ENCODE assay signal across 28 mouse cellular contexts in genomic region chr6:116906426-116907172, GRCm38 (mm10).
A peak's percentile ranks its signal among the peaks of the same experiment; 100 is the strongest.
DNase-seq lines count a peak whose midpoint lies in the region; ATAC-seq and TF ChIP-seq lines count a peak whose summit lies in the region.
"Had no signal": no experiment of that assay in that cellular context is flagged by ENCODE, and none has a peak within 500 bp of the region (broad histone marks: within the 10 kb centered on the region; RNA-seq: fewer than 3 reads in every experiment).

No protein-coding gene starts in this region.

- no peak overlapping the region for H3K4me3 ChIP-seq in lung, embryonic 14.5 days (ENCODE audit: low read depth, low read length)
- H3K4me3 ChIP-seq: embryonic facial prominence, embryonic 10.5 days; forebrain, embryonic 10.5 days; heart, embryonic 12.5 days; hindbrain, embryonic 10.5 days; intestine, embryonic 15.5 days; layer of hippocampus, adult 2 months; midbrain, embryonic 10.5 days; myocyte; neural tube, embryonic 13.5 days had no signal

- in situ Hi-C loops in Patski (cut with MboI; ENCODE audit: low pct_unique_long_range_greater_than_20kb): no loop called here

- H3K9me3 ChIP-seq in lung, embryonic 14.5 days (ENCODE audit: low read depth, low read length): no peaks in the 10 kb centered on the region
- H3K9me3 ChIP-seq: embryonic facial prominence, embryonic 10.5 days; forebrain, embryonic 10.5 days; heart, embryonic 12.5 days; hindbrain, embryonic 10.5 days; intestine, embryonic 15.5 days; midbrain, embryonic 10.5 days; neural tube, embryonic 13.5 days had no signal

- CTCF ChIA-PET in Patski (lab: Charles Lee): interaction anchor here (1.2 kb wide), 1 partner anchor 33 kb away, joined by 3 read pairs; no protein-coding TSS in a partner anchor

- no peak for TF ChIP-seq CTCF in lung, embryonic 14.5 days (IDR thresholded peaks at IDR 0.05; ENCODE audit: low read depth)
- peak; percentile 25 for TF ChIP-seq CTCF in Patski (IDR thresholded peaks at IDR 0.05)

- no peak overlapping the region for H3K27ac ChIP-seq in lung, embryonic 14.5 days (ENCODE audit: low read depth)
- H3K27ac ChIP-seq: embryonic facial prominence, embryonic 10.5 days; forebrain, embryonic 10.5 days; hindbrain, embryonic 10.5 days; intestine, embryonic 15.5 days; layer of hippocampus, adult 2 months; midbrain, embryonic 10.5 days; neural tube, embryonic 13.5 days; stomach, postnatal 0 days had no signal

- WGBS in lung, embryonic 14.5 days: 59% methylated on average over 7 of the region's 7 CpGs

- no peak overlapping the region for H3K4me2 ChIP-seq in lung, embryonic 14.5 days
- H3K4me2 ChIP-seq: heart, embryonic 12.5 days; intestine, embryonic 15.5 days; neural tube, embryonic 13.5 days had no signal

- H3K36me3 ChIP-seq in lung, embryonic 14.5 days (ENCODE audit: insufficient read depth): no peaks in the 10 kb centered on the region
- H3K36me3 ChIP-seq: embryonic facial prominence, embryonic 10.5 days; forebrain, embryonic 10.5 days; heart, embryonic 12.5 days; hindbrain, embryonic 10.5 days; intestine, embryonic 15.5 days; midbrain, embryonic 10.5 days; neural tube, embryonic 13.5 days had no signal

- no peak overlapping the region for H3K9ac ChIP-seq in lung, embryonic 14.5 days
- H3K9ac ChIP-seq: heart, embryonic 12.5 days; intestine, embryonic 15.5 days; neural tube, embryonic 13.5 days had no signal

- H3K4me1 ChIP-seq in lung, embryonic 14.5 days (ENCODE audit: insufficient read depth): no peaks in the 10 kb centered on the region
- H3K4me1 ChIP-seq: embryonic facial prominence, embryonic 10.5 days; forebrain, embryonic 10.5 days; heart, embryonic 12.5 days; hindbrain, embryonic 10.5 days; midbrain, embryonic 10.5 days; neural tube, embryonic 13.5 days had no signal

- POLR2A ChIA-PET in Patski (lab: Charles Lee): no interaction called here

- ATAC-seq in lung, embryonic 14.5 days (ENCODE audit: insufficient read depth): no peak
- ATAC-seq in Patski: no peak
- ATAC-seq: forebrain, embryonic 16.5 days; hindbrain, embryonic 16.5 days; intestine, embryonic 15.5 days; lung, postnatal 0 days; midbrain, embryonic 16.5 days had no signal

- no peaks in the 10 kb centered on the region for H3K27me3 ChIP-seq in lung, embryonic 14.5 days (ENCODE audit: insufficient read depth, low read length)
- no peaks in the 10 kb centered on the region for H3K27me3 ChIP-seq in Patski
- H3K27me3 ChIP-seq: heart, embryonic 12.5 days; intestine, embryonic 15.5 days; neural tube, embryonic 13.5 days had no signal

- peak; percentile 24 to 40 for DNase-seq in frontal cortex, adult 2 months (ENCODE audit: extremely low spot score in 1 of 2, low spot score in 1 of 2)
- no peak for DNase-seq in frontal cortex, postnatal 14 days (ENCODE audit: low spot score in 2 of 2)
- peak; percentile 29 for DNase-seq in lung, embryonic 14.5 days
- DNase-seq in lung, postnatal 25 days (ENCODE audit: low spot score): no peak
- no peak for DNase-seq in Patski (ENCODE audit: low read depth, low spot score)
- no peak for DNase-seq in thymus, postnatal 14 days
- DNase-seq in B cell, adult 2 months: no peak
- DNase-seq: cerebellum, adult 11 months; cerebellum, adult 9-11 months; gastrocnemius, postnatal 14 days; heart, adult 11 months; heart, postnatal 10 days; kidney, postnatal 25 days; retina, postnatal 1 day had no signal

Comparison
In these comparisons a context has a peak if more than half of its experiments do, and no peak if none do; other contexts are left out.
1. DNase-seq: peak in frontal cortex, adult 2 months (2 of 2) and lung, embryonic 14.5 days (single experiment); none in frontal cortex, postnatal 14 days (0 of 2), lung, postnatal 25 days (single experiment), Patski (single experiment), thymus, postnatal 14 days (single experiment) and B cell, adult 2 months (0 of 2).